Mouse (Mus musculus) intestine, embryonic 14.5 days (tissue): Measurements from ENCODE around the gene Arrdc4. TPM values are rescaled to one million over a fixed set of nuclear protein-coding genes. Genes with fewer than 3 reads are reported as not detected.

Source experiments
- ATAC-seq: fragments of 200-750 bp; cut with Nextera tagmentation; replicated peaks from 2 replicates; pipeline ENCODE4 v1.8.0; 2017; ENCODE audit warnings: low read depth, moderate number of reproducible peaks, moderate TSS enrichment, moderate library complexity; ENCODE audit not compliant: low FRiP score, low TSS enrichment
- DNase-seq: peaks from one replicate; pipeline ENCODE4 v3.0.0-alpha.2; 2018; ENCODE audit warnings: low spot score
- H3K27ac ChIP-seq: fragments of 300-500 bp; sonication (generic); 2 replicates; pipeline ENCODE4 v1.5.1; 2014; ENCODE audit warnings: low read depth, mild to moderate bottlenecking, control low read depth
- H3K27me3 ChIP-seq: fragments of 300-500 bp; sonication (generic); replicated peaks from 2 replicates; pipeline ENCODE4 v1.6.1; 2014; ENCODE audit warnings: low read length, control low read depth; ENCODE audit not compliant: control insufficient read depth, insufficient read depth
- H3K36me3 ChIP-seq: fragments of 300-500 bp; sonication (generic); 2 replicates; pipeline ENCODE4 v1.6.1; 2014; ENCODE audit warnings: low read length, control low read depth; ENCODE audit not compliant: control insufficient read depth, insufficient read depth
- H3K4me1 ChIP-seq: fragments of 300-500 bp; sonication (generic); replicated peaks from 2 replicates; pipeline ENCODE4 v1.6.1; 2014; ENCODE audit warnings: low read length, control low read depth, mixed read lengths; ENCODE audit not compliant: control insufficient read depth, insufficient read depth
- H3K4me2 ChIP-seq: fragments of 300-500 bp; sonication (generic); 2 replicates; pipeline ENCODE4 v1.6.1; 2014; ENCODE audit warnings: low read length
- H3K4me3 ChIP-seq: fragments of 300-500 bp; sonication (generic); 2 replicates; pipeline ENCODE4 v1.5.1; 2014; ENCODE audit warnings: low read depth, low read length, control low read depth, mixed read lengths
- H3K9ac ChIP-seq: fragments of 300-500 bp; sonication (generic); 2 replicates; pipeline ENCODE4 v1.6.1; 2014; ENCODE audit warnings: mild to moderate bottlenecking, low read length
- H3K9me3 ChIP-seq: fragments of 300-500 bp; sonication (generic); 2 replicates; pipeline ENCODE4 v1.6.1; 2016; ENCODE audit warnings: low read length, control low read depth; ENCODE audit not compliant: control insufficient read depth
- WGBS: fragments of 180-500 bp; shearing (Covaris S2); extraction: QIAGEN DNeasy Blood & Tissue Kit; methylation state at CpG from one replicate; pipeline ENCODE4 v1.1.7; 2014; 5-methylcytosine and 5-hydroxymethylcytosine counted together
- polyA plus RNA-seq: library from polyadenylated mRNA; unstranded; fragments of >200 nt; fragmentation: Nextera tagmentation; extraction: Ambion mirVana; gene quantifications from 2 replicates; pipeline ENCODE4 v1.2.1, GENCODE M21; 2014

The Arrdc4 gene
- polyA plus RNA-seq, 1 experiment from 2014 or later: 27.5 TPM

GRCm38 (mm10) chr7:68696908-68697307 lies 52.1 kb downstream of the Arrdc4 start:
- 35% methylated on average over 6 of the region's 6 CpGs for WGBS
- Histone ChIP-seq H3K4me1 (no peaks in the 10 kb centered on the region), H3K9me3 (no peaks in the 10 kb centered on the region), H3K4me2 (no peak overlapping the region), H3K36me3 (no peaks in the 10 kb centered on the region), H3K4me3 (no peak overlapping the region), H3K27ac (no peak overlapping the region), H3K9ac (no peak overlapping the region), H3K27me3 (no peaks in the 10 kb centered on the region)
- ATAC-seq (peak; percentile 81), DNase-seq (peak; percentile 57)

GRCm38 (mm10) chr7:68696446-68696845 lies 52.6 kb downstream of the Arrdc4 start:
- H3K4me1 ChIP-seq: no peaks in the 10 kb centered on the region
- no peak overlapping the region for H3K9ac ChIP-seq
- WGBS: 90% methylated on average over 5 of the region's 5 CpGs
- no peak for DNase-seq
- H3K27ac ChIP-seq: no peak overlapping the region
- H3K4me3 ChIP-seq: no peak overlapping the region
- H3K36me3 ChIP-seq: no peaks in the 10 kb centered on the region
- H3K27me3 ChIP-seq: no peaks in the 10 kb centered on the region
- no peaks in the 10 kb centered on the region for H3K9me3 ChIP-seq
- ATAC-seq: no peak
- no peak overlapping the region for H3K4me2 ChIP-seq

- Histone ChIP-seq H3K9me3 (no peaks in the 10 kb centered on the region), H3K9ac (no peak overlapping the region), H3K4me3 (no peak overlapping the region), H3K4me2 (no peak overlapping the region), H3K27me3 (no peaks in the 10 kb centered on the region), H3K4me1 (no peaks in the 10 kb centered on the region), H3K27ac (no peak overlapping the region), H3K36me3 (no peaks in the 10 kb centered on the region)
- WGBS: 44% methylated on average over 4 of the region's 4 CpGs
- ATAC-seq (no peak), DNase-seq (no peak)
These were observed 56.3 kb downstream of the Arrdc4 start for GRCm38 (mm10) chr7:68692731-68693130.

- Histone ChIP-seq H3K9ac (no peak overlapping the region), H3K27me3 (no peaks in the 10 kb centered on the region), H3K36me3 (no peaks in the 10 kb centered on the region), H3K4me3 (no peak overlapping the region), H3K4me2 (no peak overlapping the region), H3K4me1 (no peaks in the 10 kb centered on the region), H3K27ac (no peak overlapping the region), H3K9me3 (no peaks in the 10 kb centered on the region)
- DNase-seq (no peak), ATAC-seq (no peak)
- 87% methylated on average over 1 of the region's 1 CpGs for WGBS
These were observed 57.6 kb downstream of the Arrdc4 start for GRCm38 (mm10) chr7:68691454-68691853.

- ATAC-seq: no peak
- Histone ChIP-seq H3K4me1 (no peaks in the 10 kb centered on the region), H3K4me2 (no peak overlapping the region), H3K9me3 (no peaks in the 10 kb centered on the region), H3K27me3 (no peaks in the 10 kb centered on the region), H3K4me3 (no peak overlapping the region), H3K27ac (no peak overlapping the region), H3K36me3 (no peaks in the 10 kb centered on the region), H3K9ac (no peak overlapping the region)
- DNase-seq: no peak
- 24% methylated on average over 4 of the region's 4 CpGs for WGBS
These were observed 61.9 kb downstream of the Arrdc4 start for GRCm38 (mm10) chr7:68687140-68687611.
